Mouse (Mus musculus) ES-E14 (cell line): ENCODE results near the gene Flt3l.

ENCODE experiments used
- CHD2 ChIP-seq: IDR thresholded peaks from 2 replicates; pipeline ENCODE4 v1.6.1; 2014; ENCODE audit warnings: mild to moderate bottlenecking, low read depth, low read length, inconsistent platforms
- HCFC1 ChIP-seq: IDR thresholded peaks from 2 replicates; pipeline ENCODE4 v1.6.1; 2012; ENCODE audit warnings: low read length, inconsistent platforms, borderline replicate concordance; ENCODE audit not compliant: insufficient read depth
- ZC3H11A ChIP-seq: IDR thresholded peaks from 2 replicates; pipeline ENCODE4 v1.6.1; 2012; ENCODE audit warnings: low read depth, mild to moderate bottlenecking, inconsistent platforms, low read length, borderline replicate concordance
- ZNF384 ChIP-seq: IDR thresholded peaks from 2 replicates; pipeline ENCODE4 v1.6.1; 2012; ENCODE audit warnings: low read depth, low read length, inconsistent platforms

GRCm38 (mm10) chr7:45104941-45105340, 31.3 kb downstream of the Flt3l start:
- no peak for TF ChIP-seq ZC3H11A
- no peak for TF ChIP-seq CHD2
- TF ChIP-seq ZNF384, result no peak
- no peak for TF ChIP-seq HCFC1
